Mouse (Mus musculus): Measurements from ENCODE around the gene Anapc2. TPM values are rescaled to one million over a fixed set of nuclear protein-coding genes. Genes with fewer than 3 reads are reported as not detected.
A peak's percentile ranks its signal among the peaks of the same experiment; 100 is the strongest.

Gene Anapc2
- total RNA-seq (2014; rRNA removed) (30.2 and 37.9 TPM in 2 replicates), polyA plus RNA-seq (2015; fragmentation: Nextera tagmentation; extraction: Ambion mirVana) (90.7 and 108 TPM in 2 replicates)

DNA sequence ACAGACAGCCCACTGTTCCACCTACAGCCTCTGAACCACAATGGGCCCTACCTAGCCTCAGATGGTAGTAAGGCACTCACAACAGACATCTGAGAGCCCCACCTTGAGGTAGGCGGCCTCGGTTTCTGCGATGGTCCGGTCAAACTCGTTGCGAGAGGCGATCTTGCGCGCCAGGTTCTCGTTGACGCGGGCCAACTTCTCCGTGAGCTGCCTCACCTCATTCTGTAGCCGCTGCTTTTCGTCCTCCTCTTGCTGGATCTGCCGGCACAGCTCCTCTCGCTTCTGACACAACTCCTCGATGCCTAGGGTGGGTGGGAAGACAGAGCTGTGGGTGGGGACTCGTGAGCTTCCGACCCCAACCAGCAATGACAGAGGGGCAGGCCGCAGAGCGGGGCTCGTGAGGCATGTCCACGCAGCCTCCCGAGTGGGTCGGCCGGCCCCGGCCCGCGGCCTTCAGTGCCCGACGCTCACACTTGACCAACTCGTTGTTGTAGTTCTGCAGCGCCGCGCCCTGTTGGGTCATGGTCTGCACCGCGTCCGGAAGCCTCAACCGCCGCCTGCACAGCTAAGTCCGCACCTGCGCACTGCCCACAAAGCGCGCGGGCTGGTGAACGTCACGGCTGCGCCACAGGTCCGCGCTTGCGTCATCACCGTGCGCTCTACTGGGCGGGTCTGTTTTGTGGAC is at the start of gene Anapc2, which contains the start of gene Ssna1:
Anapc2 (plus strand) TSS at position 652 of the 685 bp plus-strand sequence.
Ssna1 (minus strand) TSS at position 612 of the 685 bp plus-strand sequence.
- no peaks in the 10 kb centered on the region for H3K27me3 ChIP-seq (ENCODE audit: insufficient read depth, low read length)
- ATAC-seq (peak; percentile 98), DNase-seq (peak; percentile 99)
- H3K4me1 ChIP-seq (ENCODE audit: insufficient read depth) = peaks cover 19% of the 10 kb centered on the region
- no peaks in the 10 kb centered on the region for H3K9me3 ChIP-seq (ENCODE audit: low read length)
- H3K36me3 ChIP-seq (ENCODE audit: insufficient read depth) = peaks cover 54% of the 10 kb centered on the region
- peak within 1 kb of the TSS; percentile 81 for H3K9ac ChIP-seq
- H3K4me2 ChIP-seq (ENCODE audit: low read depth) = peak within 1 kb of the TSS; percentile 97
- under 1% methylated on average over 51 of the region's 55 CpGs for WGBS
- H3K4me3 ChIP-seq (ENCODE audit: low read depth, low read length) = peak within 1 kb of the TSS; percentile 92
- H3K27ac ChIP-seq (ENCODE audit: low read depth, low read length) = peak within 1 kb of the TSS; percentile 70
- peak; percentile 43 for TF ChIP-seq CTCF (IDR thresholded peaks at IDR 0.05; ENCODE audit: low read depth)

DNA sequence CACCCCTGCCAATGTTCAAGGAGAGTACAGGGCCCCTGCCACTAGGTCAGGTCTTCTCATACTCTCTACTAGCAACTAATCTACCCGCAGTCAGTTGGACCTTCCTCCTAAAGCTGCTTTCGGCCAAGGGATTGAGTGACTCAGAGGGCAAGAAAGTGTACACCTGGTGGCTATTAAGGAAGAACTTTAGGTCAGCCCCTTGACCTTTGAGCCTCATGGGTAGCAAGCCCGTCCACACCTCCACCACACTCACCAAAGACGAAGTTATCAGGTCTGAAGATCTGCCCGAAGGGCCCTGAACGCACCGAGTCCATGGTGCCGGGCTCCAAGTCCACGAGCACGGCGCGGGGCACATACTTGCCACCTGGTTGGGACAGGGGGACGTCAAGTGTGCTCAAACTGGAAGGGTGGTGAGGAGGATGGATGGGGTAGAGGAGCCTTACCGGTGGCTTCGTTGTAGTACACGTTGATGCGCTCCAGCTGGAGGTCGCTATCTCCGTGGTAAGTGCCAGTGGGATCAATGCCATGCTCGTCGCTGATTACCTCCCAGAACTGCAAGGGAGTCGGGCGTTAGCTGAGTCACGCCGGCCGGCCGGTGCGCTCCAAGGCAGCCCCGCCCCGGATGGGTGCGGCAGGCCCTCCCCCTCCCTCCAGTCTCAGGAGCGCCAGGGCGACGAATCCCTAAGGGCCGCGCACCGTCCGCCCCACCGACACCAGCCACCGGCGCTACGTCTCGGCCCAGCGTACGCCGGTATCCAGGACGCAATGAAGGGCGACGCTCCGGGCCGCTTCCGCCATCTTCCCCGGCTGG is 48.4 kb upstream of the Anapc2 start:
- H3K27ac ChIP-seq (ENCODE audit: low read depth, low read length) = peak overlapping the region; percentile 92
- no peak for DNase-seq
- peak overlapping the region; percentile 86 for H3K9ac ChIP-seq
- H3K36me3 ChIP-seq (ENCODE audit: insufficient read depth) = no peaks in the 10 kb centered on the region
- peak overlapping the region; percentile 78 for H3K4me2 ChIP-seq (ENCODE audit: low read depth)
- H3K27me3 ChIP-seq (ENCODE audit: insufficient read depth, low read length) = no peaks in the 10 kb centered on the region
- ATAC-seq = peak; percentile 7
- H3K4me3 ChIP-seq (ENCODE audit: low read depth, low read length) = peak overlapping the region; percentile 88
- no peak for TF ChIP-seq CTCF (IDR thresholded peaks at IDR 0.05; ENCODE audit: low read depth)
- WGBS = 3% methylated on average over 53 of the region's 53 CpGs
- H3K9me3 ChIP-seq (ENCODE audit: low read length) = no peaks in the 10 kb centered on the region
- H3K4me1 ChIP-seq (ENCODE audit: insufficient read depth) = peaks cover 15% of the 10 kb centered on the region; the same call in 1 of the 2 replicates

DNA sequence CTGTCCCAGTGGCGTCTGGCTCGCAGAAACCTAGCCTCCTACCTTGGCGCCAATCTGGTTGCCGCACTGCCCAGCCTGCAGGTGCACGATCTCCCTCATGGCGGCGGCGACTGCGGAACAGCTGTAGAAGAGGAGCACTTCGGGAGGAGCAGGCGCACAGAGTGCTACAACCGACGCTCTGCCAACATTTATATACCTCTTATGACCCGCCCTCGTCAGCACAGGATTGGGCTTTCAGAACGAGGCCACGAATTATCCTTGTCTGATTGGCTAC is 47.8 kb upstream of the Anapc2 start, which contains the start of gene Tubb4b:
Tubb4b (minus strand) TSS at position 211 of the 274 bp plus-strand sequence.
- H3K4me1 ChIP-seq (ENCODE audit: insufficient read depth) = peaks cover 18% of the 10 kb centered on the region; the same call in 1 of the 2 replicates
- no peaks in the 10 kb centered on the region for H3K36me3 ChIP-seq (ENCODE audit: insufficient read depth)
- no peaks in the 10 kb centered on the region for H3K9me3 ChIP-seq (ENCODE audit: low read length)
- TF ChIP-seq CTCF (IDR thresholded peaks at IDR 0.05; ENCODE audit: low read depth) = peak; percentile 60
- H3K4me3 ChIP-seq (ENCODE audit: low read depth, low read length) = peak within 1 kb of the TSS; percentile 88
- no peak for ATAC-seq
- peak within 1 kb of the TSS; percentile 86 for H3K9ac ChIP-seq
- no peak for DNase-seq
- H3K27me3 ChIP-seq (ENCODE audit: insufficient read depth, low read length) = no peaks in the 10 kb centered on the region
- H3K4me2 ChIP-seq (ENCODE audit: low read depth) = peak within 1 kb of the TSS; percentile 78
- peak within 1 kb of the TSS; percentile 96 for H3K27ac ChIP-seq (ENCODE audit: low read depth, low read length)
- 3% methylated on average over 17 of the region's 17 CpGs for WGBS

DNA sequence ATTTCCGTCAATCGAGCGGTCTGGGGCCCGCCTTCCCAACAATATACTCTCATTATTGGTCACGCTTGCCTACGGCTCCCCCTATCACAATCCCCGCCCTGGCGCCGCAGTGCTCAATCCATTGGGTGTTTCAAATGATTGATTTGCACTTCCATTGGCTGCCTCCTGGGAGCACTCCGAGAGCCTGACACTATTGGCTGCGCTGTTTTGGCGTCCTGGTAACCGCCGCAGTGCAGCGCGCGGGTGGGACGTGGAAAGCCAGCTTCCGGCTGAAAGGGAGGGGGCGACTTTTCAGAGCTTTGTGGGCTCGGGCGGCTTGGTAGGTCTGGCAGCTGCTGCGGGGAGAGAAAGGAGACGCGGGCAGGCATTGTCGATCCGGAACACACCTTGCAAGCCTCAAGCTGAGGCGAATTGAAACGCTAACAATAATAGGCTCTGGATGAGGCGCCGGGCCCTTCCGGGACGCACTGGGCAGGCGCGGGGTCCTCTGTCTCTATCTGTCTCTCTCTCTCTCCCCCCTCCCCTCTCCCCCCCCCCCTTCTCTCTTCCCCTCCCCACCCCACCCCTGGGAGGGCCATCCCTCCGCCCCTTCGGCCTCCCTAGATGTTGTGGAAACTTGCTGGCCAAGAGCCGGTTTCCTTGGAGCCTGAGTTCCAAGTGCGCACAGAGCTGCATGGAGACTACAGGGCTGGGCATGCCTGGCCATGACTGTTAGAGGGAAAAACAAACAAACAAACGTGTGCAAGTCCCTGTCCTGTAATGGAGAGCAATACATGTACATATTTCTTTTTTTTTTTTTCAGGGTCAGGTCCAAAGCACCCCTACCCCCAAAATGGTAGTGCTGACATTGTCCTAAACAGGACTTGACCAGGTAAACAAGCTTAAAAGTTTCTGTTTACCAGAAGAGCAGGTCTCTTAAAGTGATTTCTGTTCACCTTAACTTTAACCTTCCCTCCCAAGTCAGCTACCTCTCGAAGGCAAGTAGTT is 47.2 kb upstream of the Anapc2 start:
- Histone ChIP-seq H3K9ac (peak overlapping the region; percentile 63), H3K27ac (ENCODE audit: low read depth, low read length) (peak overlapping the region; percentile 96), H3K27me3 (ENCODE audit: insufficient read depth, low read length) (no peaks in the 10 kb centered on the region), H3K4me2 (ENCODE audit: low read depth) (peak overlapping the region; percentile 58), H3K9me3 (ENCODE audit: low read length) (no peaks in the 10 kb centered on the region), H3K4me1 (ENCODE audit: insufficient read depth) (peaks cover 18% of the 10 kb centered on the region; the same call in 1 of the 2 replicates), H3K4me3 (ENCODE audit: low read depth, low read length) (peak overlapping the region; percentile 88), H3K36me3 (ENCODE audit: insufficient read depth) (no peaks in the 10 kb centered on the region)
- 0 out of 2 replicates have a peak, but pooled peaks have one; percentile 11 for TF ChIP-seq CTCF (IDR thresholded peaks at IDR 0.05; ENCODE audit: low read depth)
- WGBS = 2% methylated on average over 41 of the region's 41 CpGs
- ATAC-seq = peak; percentile 96
- DNase-seq = peak; percentile 100

DNA sequence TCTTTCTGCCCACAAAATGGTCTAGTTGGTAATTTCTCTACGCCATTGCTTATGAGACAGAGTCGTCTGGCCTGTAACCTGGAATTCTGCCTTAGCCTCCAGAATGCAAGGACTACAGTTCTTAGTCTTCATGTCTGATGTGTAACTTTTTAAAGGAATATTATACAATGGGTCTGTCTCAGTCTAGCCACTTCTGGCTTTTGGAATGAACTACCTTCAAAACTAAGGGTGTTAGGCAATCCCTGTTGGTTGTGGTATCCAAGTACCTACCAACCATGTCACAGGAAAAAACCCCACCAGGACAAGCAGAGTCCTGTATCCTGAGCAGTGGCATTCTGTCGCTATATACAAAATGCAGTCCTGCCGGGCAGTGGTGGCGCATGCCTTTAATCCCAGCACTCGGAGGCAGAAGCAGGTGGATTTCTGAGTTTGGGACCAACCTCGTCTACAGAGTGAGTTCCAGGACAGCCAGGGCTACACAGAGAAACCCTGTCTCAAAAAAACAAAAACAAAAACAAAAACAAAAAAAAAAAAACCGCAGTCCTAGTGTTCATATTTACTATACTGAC is 46.4 kb upstream of the Anapc2 start:
- H3K27ac ChIP-seq (ENCODE audit: low read depth, low read length) = peak overlapping the region; percentile 96
- peak overlapping the region; percentile 58; the same call in 1 of the 2 replicates for H3K4me2 ChIP-seq (ENCODE audit: low read depth)
- DNase-seq (no peak), ATAC-seq (no peak)
- WGBS = 73% methylated on average over 8 of the region's 8 CpGs
- no peak overlapping the region for H3K4me3 ChIP-seq (ENCODE audit: low read depth, low read length)
- no peaks in the 10 kb centered on the region for H3K27me3 ChIP-seq (ENCODE audit: insufficient read depth, low read length)
- H3K36me3 ChIP-seq (ENCODE audit: insufficient read depth) = no peaks in the 10 kb centered on the region
- no peak for TF ChIP-seq CTCF (IDR thresholded peaks at IDR 0.05; ENCODE audit: low read depth)
- H3K4me1 ChIP-seq (ENCODE audit: insufficient read depth) = peaks cover 18% of the 10 kb centered on the region; the same call in 1 of the 2 replicates
- H3K9ac ChIP-seq = no peak overlapping the region
- H3K9me3 ChIP-seq (ENCODE audit: low read length) = no peaks in the 10 kb centered on the region

DNA sequence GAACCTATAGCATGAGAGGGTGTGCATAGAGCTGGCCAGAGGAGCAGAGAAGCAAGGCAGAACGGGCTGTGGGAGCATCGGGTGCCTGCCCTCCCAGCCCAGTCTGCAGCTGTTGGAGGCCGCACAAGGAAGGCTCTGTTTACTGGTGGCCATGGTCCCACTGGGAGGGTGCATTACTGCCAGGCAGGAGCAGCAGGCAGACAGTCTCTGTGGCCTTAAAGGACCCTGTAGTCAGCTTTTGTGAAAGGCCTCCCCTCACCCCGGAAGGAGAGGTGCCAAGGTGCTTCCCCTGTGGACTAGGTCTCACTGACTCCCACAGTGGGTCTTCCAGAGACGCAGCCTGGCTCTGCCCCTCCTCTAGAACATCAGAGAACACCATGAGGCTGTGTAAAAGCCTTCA is 45.4 kb upstream of the Anapc2 start:
- no peak for TF ChIP-seq CTCF (IDR thresholded peaks at IDR 0.05; ENCODE audit: low read depth)
- DNase-seq = no peak
- Histone ChIP-seq H3K9me3 (ENCODE audit: low read length) (no peaks in the 10 kb centered on the region), H3K4me3 (ENCODE audit: low read depth, low read length) (no peak overlapping the region), H3K9ac (no peak overlapping the region), H3K4me2 (ENCODE audit: low read depth) (no peak overlapping the region), H3K36me3 (ENCODE audit: insufficient read depth) (no peaks in the 10 kb centered on the region), H3K27me3 (ENCODE audit: insufficient read depth, low read length) (no peaks in the 10 kb centered on the region), H3K4me1 (ENCODE audit: insufficient read depth) (peaks cover 18% of the 10 kb centered on the region; the same call in 1 of the 2 replicates), H3K27ac (ENCODE audit: low read depth, low read length) (no peak overlapping the region; the same call in 1 of the 2 replicates)
- WGBS = 83% methylated on average over 5 of the region's 5 CpGs
- ATAC-seq = no peak
